Mouse (Mus musculus) skeletal muscle tissue, adult 2 months (tissue): ENCODE results near the gene Hlcs.

Experiments
- DNase-seq: peaks from one replicate; pipeline ENCODE4 v3.0.0-alpha.2; 2012; ENCODE audit warnings: low read depth, low spot score

Hlcs gene

DNA sequence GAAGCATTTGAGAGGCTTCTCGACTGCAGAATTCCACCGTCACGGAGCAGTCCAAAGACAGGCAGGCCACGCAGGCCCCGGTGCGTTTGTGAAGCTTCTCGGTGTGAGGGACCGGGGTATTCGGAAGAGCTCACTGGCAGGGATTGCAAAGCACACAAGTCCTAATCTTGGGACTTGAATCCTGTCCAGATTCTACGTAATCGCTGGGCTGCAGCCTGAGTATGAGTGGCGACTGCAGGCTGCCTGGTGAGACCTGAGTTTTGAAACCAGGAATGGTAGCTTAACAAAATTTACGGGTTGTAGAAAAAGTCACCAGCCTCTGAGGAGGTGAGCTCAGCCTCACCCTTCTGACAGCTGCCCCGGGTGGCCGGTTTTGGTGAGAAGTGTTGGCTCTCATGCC, 64.7 kb downstream of the Hlcs start:
- DNase-seq = no peak

DNA sequence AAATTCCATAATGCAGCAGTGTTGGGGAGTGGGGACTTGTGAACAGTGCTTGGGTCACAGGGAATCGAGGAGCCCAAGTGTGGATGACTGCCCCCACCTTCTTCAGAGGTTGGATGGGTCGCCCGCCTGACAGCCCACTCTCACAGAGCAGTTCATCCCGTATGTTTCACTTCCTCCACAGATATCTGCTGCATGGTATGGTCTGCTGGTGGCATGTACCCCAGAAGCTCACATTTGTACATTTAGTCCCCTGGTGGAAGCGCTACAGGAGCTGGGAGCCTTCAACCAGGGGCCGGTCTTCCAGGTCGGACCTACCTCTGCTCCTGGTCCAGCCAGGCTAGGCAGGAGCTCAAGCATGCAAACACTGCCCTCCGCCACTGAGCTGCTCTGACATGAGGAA, 66.4 kb downstream of the Hlcs start:
- DNase-seq = no peak

DNA sequence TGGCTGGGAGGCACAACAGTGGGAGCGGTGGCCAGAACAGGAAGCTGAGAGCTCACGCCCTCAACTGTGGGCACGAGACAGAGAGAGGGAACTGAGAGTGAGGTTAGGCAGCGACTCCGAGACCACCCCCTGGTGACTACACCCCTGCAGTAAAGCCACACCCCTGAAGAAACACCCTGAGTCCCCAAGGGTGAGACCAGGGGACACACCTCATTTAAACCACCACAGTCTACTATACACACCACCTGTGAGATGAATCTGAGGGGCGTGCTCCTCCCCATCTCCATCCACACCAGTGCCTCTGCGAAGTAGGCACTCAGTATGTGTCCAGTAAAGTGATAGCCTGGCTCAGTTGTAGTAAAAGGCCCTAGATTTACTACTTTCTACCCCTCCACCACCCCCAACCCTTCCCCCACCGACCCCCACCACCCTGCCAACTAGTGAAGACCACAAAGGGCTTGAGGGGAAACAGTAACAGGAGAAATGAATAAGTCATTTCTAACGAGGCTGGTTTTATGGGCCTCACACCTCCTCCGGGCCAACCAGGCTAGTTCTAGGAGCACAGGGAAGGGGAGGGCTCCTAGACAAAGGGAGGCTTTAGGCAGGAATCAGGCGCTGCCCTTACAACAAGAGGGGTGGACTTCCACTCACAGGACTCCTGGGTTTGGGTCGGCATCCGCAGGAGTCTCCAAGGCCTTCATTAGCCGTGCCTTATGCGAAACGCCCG, 67.2 kb downstream of the Hlcs start:
- DNase-seq = peak; percentile 27

DNA sequence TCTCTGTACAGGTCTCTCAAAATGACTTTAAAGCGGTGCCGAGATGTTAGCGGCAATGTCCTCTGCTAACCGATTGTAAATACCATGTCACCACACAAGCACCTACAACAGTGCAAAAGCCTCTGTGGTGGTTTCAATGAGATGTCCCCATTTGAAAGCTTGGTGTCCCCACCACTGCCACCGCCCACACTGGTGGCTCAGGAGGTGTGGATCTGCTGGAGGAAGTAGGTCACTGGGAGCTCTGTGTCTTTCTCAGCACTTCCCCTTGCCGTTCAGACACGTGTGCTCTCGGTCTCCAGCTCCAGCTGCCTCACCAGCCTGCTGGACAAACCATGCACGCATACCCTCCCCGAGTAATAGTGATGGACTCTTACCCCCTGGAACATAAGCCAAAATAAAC, 72.2 kb downstream of the Hlcs start:
- DNase-seq = no peak

DNA sequence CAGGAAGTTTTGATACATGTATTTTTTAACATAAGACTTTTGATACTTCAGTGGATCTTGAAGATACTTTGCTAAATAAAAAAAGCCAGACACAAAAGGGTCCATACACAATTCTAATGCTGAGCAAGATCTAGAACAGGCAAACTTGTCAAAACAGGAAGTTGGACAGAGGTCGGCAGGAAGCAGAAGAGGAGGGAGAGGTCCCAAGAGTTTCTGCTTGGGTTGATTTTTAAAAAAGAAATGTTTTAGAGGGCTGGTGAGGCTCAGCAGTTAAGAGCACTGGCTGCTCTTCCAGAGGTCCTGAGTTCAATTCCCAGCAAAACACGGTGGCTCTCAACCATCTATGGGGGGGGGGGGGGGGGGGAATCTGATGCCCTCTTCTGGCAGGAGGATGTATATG, 73.2 kb downstream of the Hlcs start:
- no peak for DNase-seq

DNA sequence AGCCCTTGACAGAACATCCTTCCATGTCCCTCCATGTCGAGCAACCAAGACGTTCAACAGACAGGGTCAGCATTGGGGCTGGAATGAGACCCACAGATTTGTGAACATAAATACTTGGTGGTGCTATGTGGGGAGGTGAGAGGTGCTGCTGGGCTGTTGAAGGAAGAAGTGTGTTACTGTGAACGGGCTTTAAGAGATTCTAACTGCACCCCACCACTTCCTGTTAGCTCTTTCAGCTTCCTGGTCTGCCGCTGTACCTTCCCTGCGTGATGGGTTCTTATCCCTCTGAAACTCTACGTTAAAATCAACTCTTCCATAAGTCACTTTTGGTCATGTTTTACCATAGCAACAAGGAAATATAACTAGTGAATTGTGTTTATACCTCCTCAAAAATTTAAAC, 73.8 kb downstream of the Hlcs start:
- no peak for DNase-seq

DNA sequence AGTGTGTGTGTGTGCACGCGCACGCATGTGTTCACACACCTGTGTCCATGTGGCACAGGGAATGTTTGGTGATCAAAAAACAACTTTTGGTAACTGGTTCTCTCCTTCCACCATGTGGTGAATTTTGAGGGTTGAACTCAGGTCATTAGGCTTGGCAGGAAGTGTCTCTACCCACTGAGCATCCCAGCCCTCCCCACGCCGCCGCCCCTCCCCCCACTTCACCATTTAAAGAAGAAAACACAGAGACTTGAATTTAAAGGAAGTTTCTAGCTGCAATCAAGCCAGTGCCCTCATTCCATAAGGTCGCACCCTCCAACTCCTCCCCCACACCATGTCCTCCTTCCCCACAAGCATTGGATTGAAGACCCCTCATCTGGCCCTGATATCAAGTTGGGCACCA, 74.2 kb downstream of the Hlcs start:
- no peak for DNase-seq

DNA sequence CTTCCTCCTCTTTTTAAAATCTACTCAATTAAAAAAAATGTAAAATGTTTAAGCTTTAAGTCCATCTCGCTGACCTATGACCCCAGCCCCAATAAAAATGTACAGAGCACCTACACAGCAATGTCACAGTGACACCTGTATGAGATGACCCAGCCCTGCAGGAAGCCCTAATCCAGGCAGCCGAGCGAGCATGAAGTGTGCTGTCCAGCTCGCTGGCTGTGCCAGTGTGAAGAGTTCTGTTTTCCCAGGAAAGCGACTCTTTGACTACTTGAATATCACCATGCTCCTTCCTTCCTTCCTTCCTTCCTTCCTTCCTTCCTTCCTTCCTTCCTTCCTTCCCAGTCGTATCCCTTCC, 76.3 kb downstream of the Hlcs start:
- no peak for DNase-seq

DNA sequence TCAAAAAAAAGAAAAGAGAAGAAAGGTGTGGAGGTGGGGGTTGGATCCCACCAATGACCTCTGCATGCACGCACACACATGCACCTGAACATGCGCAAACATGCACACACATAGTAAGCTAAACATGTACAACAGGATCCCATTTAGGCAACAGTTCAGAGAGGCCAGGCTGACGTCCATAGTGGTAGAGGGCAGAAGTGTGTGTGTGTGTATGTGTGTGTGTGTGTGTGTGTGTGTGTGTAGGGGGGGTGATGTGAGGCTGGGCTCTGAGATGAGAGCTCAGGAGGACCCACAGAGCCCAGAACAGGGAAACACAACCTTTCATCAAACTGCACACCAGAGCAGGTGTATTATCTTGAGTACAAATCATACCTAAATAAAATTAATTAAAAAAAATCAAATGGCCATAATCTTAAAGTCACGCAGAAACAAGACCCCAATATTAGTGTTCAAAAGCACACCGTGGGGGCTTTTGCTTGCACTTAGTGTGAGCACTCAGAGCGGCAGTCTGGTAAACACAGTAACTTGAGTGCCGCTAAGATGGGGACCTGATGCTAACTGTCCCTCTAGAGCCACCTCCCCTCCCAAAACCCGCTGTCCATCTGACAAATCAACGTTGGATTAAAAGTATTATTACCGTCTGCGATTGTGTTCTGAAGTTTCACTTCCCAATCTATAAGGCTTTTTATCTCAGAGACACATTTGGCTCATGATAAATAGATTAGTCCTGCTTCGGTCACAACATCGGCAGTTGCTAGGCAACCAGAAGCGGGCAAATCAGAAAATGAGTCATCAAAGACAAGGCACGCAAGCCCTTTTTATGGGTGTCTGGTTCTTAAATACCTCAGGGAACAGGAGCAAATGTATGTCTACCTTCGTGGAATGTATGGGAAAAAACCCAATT, 76.9 kb downstream of the Hlcs start:
- DNase-seq = no peak

DNA sequence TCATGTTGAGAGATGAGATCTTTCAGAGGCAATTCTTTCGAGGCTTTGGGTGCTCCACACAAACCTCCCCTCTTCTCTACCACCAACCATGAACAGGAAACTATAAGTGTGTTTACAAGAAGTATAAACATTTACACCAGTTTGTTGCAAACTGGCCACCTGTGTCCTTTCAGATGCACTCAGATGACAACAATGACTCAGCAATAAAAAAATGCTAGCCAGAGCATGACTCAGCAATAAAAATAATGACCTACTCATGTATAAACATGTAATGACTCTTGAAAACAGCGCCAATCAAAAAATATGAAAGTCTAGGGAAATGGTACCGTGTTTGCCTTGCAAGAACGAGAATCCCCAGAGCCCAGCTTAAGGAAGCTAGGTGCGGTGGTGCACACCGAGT, 77.7 kb downstream of the Hlcs start:
- DNase-seq = no peak

DNA sequence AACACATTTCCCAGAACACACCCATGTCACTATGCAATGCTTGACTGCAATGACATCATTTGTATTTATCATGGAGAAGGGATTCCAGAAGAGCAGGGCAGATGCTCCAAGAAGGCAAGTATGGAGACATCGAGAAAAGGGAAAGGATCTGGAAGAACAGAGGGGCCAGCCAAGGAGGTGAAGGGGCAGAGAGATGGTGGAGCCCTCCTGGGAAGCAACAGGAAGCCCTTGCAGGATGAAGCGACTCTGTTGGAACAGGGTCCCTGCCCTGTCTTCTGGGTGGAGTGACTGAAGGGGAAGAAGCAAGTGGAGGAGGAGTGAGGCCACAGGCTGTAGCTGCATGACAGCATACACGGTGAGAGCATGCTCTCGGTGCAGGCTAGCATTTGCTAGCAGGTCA, 79.2 kb downstream of the Hlcs start:
- no peak for DNase-seq

DNA sequence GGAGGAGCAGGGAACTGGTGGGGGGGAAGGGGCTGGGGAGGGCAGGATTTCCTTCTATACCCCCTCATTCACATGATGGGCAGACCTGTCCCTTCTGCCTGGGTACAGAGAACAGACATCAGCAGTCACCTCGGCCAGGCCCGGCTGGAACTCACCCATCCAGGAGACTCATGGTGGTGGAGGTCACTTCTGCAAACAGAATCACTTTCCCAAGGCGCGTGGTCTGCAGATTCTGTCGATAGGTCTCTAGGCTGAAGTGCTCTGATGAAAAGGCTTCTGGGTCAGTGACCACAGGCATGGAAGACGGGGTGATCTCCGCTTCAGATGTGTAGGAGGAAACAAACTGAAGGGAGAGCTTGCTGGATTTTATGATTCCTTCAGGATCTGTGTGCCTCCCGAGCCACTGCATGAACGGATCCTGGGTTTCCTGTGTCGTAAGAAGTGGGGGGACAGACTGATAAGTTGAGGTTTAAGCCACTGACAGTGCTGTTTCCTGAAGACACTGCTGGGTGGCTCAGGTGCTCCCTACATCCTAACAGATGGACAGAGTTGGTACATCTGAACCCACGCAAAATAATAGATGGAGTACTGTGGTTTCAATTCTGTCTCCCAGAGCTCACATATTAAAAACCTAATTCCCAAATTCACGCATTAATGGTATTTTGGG, 82.3 kb downstream of the Hlcs start:
- DNase-seq = no peak

DNA sequence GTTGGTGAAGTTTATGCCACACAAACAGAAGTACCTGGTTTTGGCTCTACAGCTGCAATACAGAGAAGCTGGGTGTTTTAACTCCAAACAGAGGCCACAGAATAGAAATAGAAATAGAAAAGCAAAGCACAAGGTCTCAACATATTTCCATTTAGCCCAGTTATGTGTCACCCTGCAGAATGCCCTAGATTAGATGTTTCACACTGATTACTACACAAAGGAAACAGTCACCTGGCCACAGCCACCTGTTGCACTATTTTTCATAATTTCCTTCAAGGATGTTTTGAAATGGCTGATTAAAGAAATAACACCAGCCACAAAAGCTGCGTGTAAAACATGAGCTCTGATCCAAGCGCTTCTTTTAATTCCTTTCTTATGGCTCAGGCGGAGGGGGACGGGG, 82.9 kb downstream of the Hlcs start:
- no peak for DNase-seq

DNA sequence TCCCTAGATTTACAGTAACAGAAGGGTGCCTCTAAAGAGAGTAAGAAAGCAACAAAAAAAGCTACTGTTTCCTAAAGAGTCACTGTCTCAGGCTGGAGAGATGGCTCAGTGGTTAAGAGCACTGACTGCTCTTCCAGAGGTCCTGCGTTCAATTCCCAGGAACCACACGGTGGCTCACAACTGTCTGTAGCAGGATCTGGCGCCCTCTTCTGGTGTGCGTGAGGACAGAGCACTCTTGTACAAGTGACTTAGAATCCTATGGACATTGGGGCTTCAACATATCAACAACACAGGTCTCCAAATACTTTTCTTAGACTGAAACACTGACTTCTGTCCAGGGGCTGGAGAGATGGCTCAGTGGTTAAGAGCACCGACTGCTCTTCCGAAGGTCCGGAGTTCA, 83.5 kb downstream of the Hlcs start:
- DNase-seq = no peak

DNA sequence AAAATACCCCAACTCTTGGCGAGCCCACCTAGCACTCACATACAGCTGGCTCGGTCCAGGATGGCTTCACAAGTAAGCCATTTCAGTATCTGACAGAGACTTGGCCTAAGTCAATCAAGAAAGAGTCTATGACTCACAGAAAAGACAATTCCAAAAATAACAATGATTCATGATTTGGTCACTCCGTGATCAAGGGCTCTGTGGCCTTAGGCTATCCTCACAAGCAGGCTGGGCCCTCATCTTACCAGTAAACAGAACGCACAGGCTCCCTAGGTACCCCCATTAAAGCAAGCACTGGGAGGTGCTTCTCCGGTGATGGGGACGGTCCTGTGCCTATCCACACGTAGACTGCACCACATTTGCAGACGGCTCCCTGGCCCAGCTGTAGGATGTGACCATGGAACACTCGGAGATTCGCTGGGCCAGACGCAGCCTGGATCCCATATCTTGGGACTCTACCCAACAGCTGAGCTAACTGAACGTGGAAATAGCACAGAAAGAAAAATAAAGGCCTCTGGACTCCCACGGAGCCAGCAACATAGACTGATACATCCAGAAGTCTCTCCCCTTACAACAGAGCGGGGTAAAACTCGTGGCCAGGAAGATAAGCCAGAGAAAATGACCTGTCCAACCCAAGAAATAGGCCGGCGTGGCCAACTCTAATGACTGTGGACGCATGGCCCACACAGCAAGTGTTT, 84.4 kb downstream of the Hlcs start:
- DNase-seq = peak; percentile 29

DNA sequence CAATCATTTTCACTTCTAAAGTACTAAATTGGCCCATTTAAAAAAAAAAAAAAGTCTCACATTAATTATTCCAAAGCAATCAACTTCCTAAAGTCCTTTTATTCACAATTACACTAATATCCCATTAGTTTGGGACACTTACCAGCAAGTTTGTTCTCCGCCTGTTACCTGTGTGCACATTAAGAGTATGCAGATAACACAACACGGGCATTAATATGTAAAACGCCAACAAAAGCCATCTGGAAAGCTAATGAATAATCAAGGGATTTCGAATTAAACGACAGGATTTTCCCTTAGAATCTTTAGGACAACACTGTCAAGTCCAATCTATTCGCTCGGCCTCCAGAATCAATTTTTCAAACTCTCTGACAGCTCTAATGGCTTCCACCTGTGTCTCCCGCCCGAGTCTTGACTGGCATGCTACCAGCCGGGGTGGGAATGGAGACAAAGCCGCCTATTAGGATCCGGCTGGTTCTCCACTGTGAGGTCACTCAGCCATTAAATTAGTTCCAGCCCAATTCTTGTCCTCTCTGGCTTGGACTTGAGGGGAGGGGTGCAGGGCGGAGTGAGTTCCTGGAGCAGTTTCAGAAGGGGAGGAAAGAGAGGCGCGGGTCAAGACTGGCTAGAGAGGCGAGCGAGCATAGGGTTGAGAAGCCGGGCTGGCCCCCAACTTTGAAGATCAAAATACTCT, 85.9 kb downstream of the Hlcs start:
- DNase-seq = peak; percentile 46

DNA sequence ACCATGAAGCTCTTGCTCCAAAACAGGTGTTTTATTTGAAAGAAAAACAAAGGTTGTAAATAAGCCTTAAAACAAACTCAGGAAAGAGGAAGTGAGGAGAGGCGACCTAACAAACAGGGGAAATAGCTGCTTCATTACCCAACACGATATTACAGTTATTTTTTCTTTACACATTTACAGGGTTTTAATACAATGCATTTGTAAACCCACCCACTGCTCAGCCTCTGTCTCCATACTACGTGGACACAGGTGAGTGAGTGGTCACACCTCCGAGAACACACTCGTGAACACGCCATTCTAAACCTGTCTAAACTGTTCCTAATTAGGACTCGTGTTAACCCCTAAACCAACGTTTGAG, 90.0 kb downstream of the Hlcs start:
- no peak for DNase-seq

DNA sequence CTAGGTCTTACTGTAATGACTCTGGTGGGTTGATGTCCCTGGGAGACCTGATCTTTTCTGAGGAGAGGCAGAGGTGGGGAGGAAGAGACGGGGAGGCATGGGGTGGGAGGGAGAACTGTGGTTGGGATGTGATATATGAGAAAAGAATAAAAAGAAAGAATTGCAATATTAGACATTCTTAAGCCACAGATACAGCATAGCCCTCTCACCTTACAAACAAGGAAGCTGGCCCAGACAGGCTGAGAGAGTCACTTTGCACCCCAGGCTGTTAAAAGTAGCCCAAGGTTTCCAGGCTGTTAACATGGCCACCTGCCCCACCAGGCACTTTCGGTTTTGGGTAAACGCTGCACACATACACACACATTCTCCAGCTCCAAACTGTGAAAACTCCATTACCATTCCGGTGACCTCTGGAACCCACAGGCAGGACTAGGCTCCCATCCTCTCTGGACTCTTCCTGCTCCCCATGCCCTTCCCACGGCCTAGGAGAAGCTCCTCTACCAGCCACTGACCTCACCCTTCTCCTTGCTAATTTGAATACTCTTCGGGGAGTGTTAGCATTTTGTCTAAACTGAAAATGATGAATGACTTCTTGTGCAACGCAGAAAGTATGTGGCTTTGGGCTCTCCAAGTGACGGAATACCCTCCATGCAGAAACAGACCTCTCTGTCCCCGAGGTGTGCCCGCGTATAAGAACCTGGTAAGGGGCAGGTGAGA, 90.6 kb downstream of the Hlcs start:
- DNase-seq = no peak

DNA sequence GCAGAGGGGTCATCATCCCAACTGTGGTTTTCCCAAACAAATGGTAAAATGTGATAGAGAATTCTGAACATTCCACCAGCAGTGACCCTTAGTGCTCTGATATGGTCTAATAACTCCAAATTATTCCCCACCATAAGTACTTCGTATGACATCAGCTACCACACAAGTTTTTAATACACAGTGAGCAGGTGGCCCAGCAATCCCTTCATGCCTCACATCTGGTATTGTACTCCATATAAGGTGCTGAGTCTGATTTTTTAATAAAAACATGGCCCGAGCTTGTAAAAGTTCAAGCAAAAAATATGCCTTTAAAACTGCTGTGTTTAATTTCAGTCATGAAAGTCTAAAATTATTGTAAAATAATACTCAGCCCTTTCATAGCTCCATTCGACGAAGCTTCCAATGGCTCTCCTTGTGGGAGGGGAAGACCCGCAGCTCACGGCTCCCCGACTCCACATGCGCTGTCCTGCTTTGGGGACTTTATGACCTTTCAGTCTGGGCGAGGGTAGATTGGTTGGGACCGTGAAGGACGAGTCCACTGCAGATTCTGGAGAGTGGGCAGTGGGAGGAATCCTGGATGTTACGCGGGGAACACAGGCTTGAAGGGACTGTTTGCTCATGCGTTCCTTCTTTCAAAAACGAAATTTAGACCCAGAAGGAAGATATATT, 102.5 kb downstream of the Hlcs start:
- DNase-seq = no peak

DNA sequence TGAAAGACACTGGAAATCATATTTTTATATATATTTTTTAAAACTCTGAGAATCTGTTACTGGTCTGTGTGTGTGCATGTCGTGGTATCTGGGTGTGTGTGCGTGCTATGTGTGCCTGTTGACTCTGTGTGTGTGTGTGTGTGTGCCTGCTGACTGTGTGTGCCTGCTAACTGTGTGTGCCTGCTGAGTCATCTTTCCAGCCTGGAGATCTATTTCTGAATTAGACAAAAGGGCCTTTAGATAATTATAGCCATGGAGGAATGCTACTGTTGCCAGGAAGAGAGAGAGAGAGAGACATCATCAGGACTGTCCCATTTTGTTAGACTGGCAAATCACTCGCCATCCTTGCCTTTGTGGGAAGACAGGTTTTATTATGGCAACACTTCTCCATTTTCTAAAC, 103.7 kb downstream of the Hlcs start:
- DNase-seq = no peak
